Mouse (Mus musculus) hindbrain, postnatal 0 days (tissue): ENCODE data around the gene Dpp3. TPM values are rescaled to one million over a fixed set of nuclear protein-coding genes. Genes with fewer than 3 reads are reported as not detected.

Source experiments
- ATAC-seq: fragments of 200-750 bp; cut with Nextera tagmentation; 2 replicates; pipeline ENCODE4 v1.8.0; 2017; ENCODE audit warnings: mild to moderate bottlenecking, moderate TSS enrichment, moderate library complexity
- DNase-seq: peaks from one replicate; pipeline ENCODE4 v3.0.0-alpha.2; 2015; ENCODE audit warnings: low spot score
- H3K27ac ChIP-seq: fragments of 300-500 bp; sonication (generic); 2 replicates; pipeline ENCODE4 v1.5.1; 2014; ENCODE audit warnings: mild to moderate bottlenecking
- H3K27me3 ChIP-seq: fragments of 300-500 bp; sonication (generic); 2 replicates; pipeline ENCODE4 v1.6.1; 2014; ENCODE audit warnings: low read length, mixed read lengths; ENCODE audit not compliant: insufficient read depth
- H3K36me3 ChIP-seq: fragments of 300-500 bp; sonication (generic); 2 replicates; pipeline ENCODE4 v1.6.1; 2014; ENCODE audit warnings: low read length, mixed read lengths; ENCODE audit not compliant: insufficient read depth
- H3K4me1 ChIP-seq: fragments of 300-500 bp; sonication (generic); 2 replicates; pipeline ENCODE4 v1.6.1; 2014; ENCODE audit warnings: antibody characterized with exemption, low read length, mixed read lengths; ENCODE audit not compliant: insufficient read depth
- H3K4me2 ChIP-seq: fragments of 300-500 bp; sonication (generic); 2 replicates; pipeline ENCODE4 v1.6.1; 2014; ENCODE audit warnings: low read depth, mild to moderate bottlenecking, low read length, moderate library complexity, mixed read lengths
- H3K4me3 ChIP-seq: fragments of 300-500 bp; sonication (generic); 2 replicates; pipeline ENCODE4 v1.5.1; 2014; ENCODE audit warnings: low read length
- H3K9ac ChIP-seq: fragments of 300-500 bp; sonication (generic); replicated peaks from 2 replicates; pipeline ENCODE4 v1.6.1; 2014; ENCODE audit warnings: mild to moderate bottlenecking, low read length, moderate library complexity, mixed read lengths
- H3K9me3 ChIP-seq: fragments of 300-500 bp; sonication (generic); 2 replicates; pipeline ENCODE4 v1.6.1; 2016; ENCODE audit warnings: low read length, mixed read lengths
- CTCF ChIP-seq: IDR thresholded peaks from 2 replicates; pipeline ENCODE4 v1.5.1; 2016; ENCODE audit warnings: antibody characterized with exemption, control low read depth, low read depth
- WGBS: fragments of 180-500 bp; shearing (Covaris S2); extraction: QIAGEN DNeasy Blood & Tissue Kit; methylation state at CpG from one replicate; pipeline ENCODE4 v1.1.7; 2014; 5-methylcytosine and 5-hydroxymethylcytosine counted together
- polyA plus RNA-seq: library from polyadenylated mRNA; unstranded; fragments of >200 nt; fragmentation: Nextera tagmentation; extraction: Ambion mirVana; gene quantifications from 2 replicates; pipeline ENCODE4 v1.2.1, GENCODE M21; 2015
- total RNA-seq: library from RNA; depleted of rRNA; stranded (reverse); fragments of >200 nt; gene quantifications from 2 replicates; pipeline ENCODE4 v1.2.3, GENCODE M21; 2014

Gene Dpp3
- total and polyA plus RNA-seq, 2 experiments from 2014 or later, result 79.2 to 111 TPM

- WGBS, result 88% methylated on average over 9 of the region's 9 CpGs
- peaks cover 38% of the 10 kb centered on the region; the same call in 1 of the 2 replicates for H3K36me3 ChIP-seq
- H3K9ac ChIP-seq, result no peak overlapping the region
- H3K9me3 ChIP-seq, result no peaks in the 10 kb centered on the region
- no peak overlapping the region for H3K27ac ChIP-seq
- no peaks in the 10 kb centered on the region for H3K4me1 ChIP-seq
- ATAC-seq (no peak), DNase-seq (no peak)
- no peaks in the 10 kb centered on the region for H3K27me3 ChIP-seq
- H3K4me2 ChIP-seq, result no peak overlapping the region
- no peak for TF ChIP-seq CTCF
- H3K4me3 ChIP-seq, result no peak overlapping the region
These were observed 29.1 kb downstream of the Dpp3 start for GRCm38 (mm10) chr19:4898972-4899371.

GRCm38 (mm10) chr19:4896780-4897520 is 31.1 kb downstream of the Dpp3 start:
- Histone ChIP-seq H3K9ac (no peak overlapping the region), H3K36me3 (peaks cover 32% of the 10 kb centered on the region; the same call in 1 of the 2 replicates), H3K4me1 (no peaks in the 10 kb centered on the region), H3K9me3 (no peaks in the 10 kb centered on the region), H3K27ac (no peak overlapping the region), H3K4me3 (no peak overlapping the region), H3K4me2 (no peak overlapping the region), H3K27me3 (no peaks in the 10 kb centered on the region)
- TF ChIP-seq CTCF, result no peak
- 55% methylated on average over 21 of the region's 21 CpGs for WGBS
- ATAC-seq (no peak), DNase-seq (no peak)

- no peaks in the 10 kb centered on the region for H3K4me1 ChIP-seq
- no peak overlapping the region for H3K4me3 ChIP-seq
- WGBS, result 97% methylated on average over 3 of the region's 3 CpGs
- H3K27ac ChIP-seq, result no peak overlapping the region
- H3K36me3 ChIP-seq, result peaks cover 20% of the 10 kb centered on the region; the same call in 1 of the 2 replicates
- no peak overlapping the region for H3K9ac ChIP-seq
- H3K9me3 ChIP-seq, result no peaks in the 10 kb centered on the region
- DNase-seq (no peak), ATAC-seq (no peak)
- H3K4me2 ChIP-seq, result no peak overlapping the region
- no peak for TF ChIP-seq CTCF
- H3K27me3 ChIP-seq, result no peaks in the 10 kb centered on the region
These were observed 36.3 kb downstream of the Dpp3 start for GRCm38 (mm10) chr19:4891798-4892197.

GRCm38 (mm10) chr19:4889791-4890190 is 38.3 kb downstream of the Dpp3 start:
- H3K27ac ChIP-seq, result no peak overlapping the region
- H3K36me3 ChIP-seq, result peaks cover 19% of the 10 kb centered on the region; the same call in 1 of the 2 replicates
- 86% methylated on average over 10 of the region's 10 CpGs for WGBS
- H3K4me3 ChIP-seq, result no peak overlapping the region
- TF ChIP-seq CTCF, result no peak
- no peak overlapping the region for H3K4me2 ChIP-seq
- H3K9ac ChIP-seq, result no peak overlapping the region
- H3K9me3 ChIP-seq, result no peaks in the 10 kb centered on the region
- no peaks in the 10 kb centered on the region for H3K27me3 ChIP-seq
- DNase-seq (no peak), ATAC-seq (no peak)
- no peaks in the 10 kb centered on the region for H3K4me1 ChIP-seq

- WGBS, result 88% methylated on average over 4 of the region's 4 CpGs
These were observed 44.1 kb downstream of the Dpp3 start for GRCm38 (mm10) chr19:4883961-4884360.

GRCm38 (mm10) chr19:4879324-4879703 is 48.8 kb downstream of the Dpp3 start:
- no peak for TF ChIP-seq CTCF
- DNase-seq (no peak), ATAC-seq (no peak)
- WGBS, result 72% methylated on average over 10 of the region's 10 CpGs
- Histone ChIP-seq H3K9ac (peak overlapping the region; percentile 86), H3K4me1 (peaks cover 8% of the 10 kb centered on the region; the same call in 1 of the 2 replicates), H3K4me3 (peak overlapping the region; percentile 77), H3K36me3 (no peaks in the 10 kb centered on the region; the same call in 1 of the 2 replicates), H3K27me3 (no peaks in the 10 kb centered on the region), H3K4me2 (peak overlapping the region; percentile 83), H3K27ac (no peak overlapping the region), H3K9me3 (no peaks in the 10 kb centered on the region)

More at GRCm38 (mm10) chr19:4883961-4884360, 44.1 kb downstream of the Dpp3 start:
- H3K4me3 ChIP-seq, result no peak overlapping the region
- DNase-seq (no peak), ATAC-seq (no peak)
- no peak overlapping the region for H3K27ac ChIP-seq
- no peaks in the 10 kb centered on the region for H3K27me3 ChIP-seq
- TF ChIP-seq CTCF, result no peak
- H3K4me2 ChIP-seq, result no peak overlapping the region
- no peaks in the 10 kb centered on the region for H3K9me3 ChIP-seq
- H3K9ac ChIP-seq, result no peak overlapping the region
- no peaks in the 10 kb centered on the region; the same call in 1 of the 2 replicates for H3K36me3 ChIP-seq
- H3K4me1 ChIP-seq, result no peaks in the 10 kb centered on the region
